Mouse (Mus musculus) left cerebral cortex, postnatal 14 days (tissue): ENCODE data around the gene Resf1. TPM values are rescaled to one million over a fixed set of nuclear protein-coding genes. Genes with fewer than 3 reads are reported as not detected.
A peak's percentile ranks its signal among the peaks of the same experiment; 100 is the strongest.
"Not testable (repeated sequence)": the region's sequence is repeated elsewhere in the genome, so short reads cannot be mapped to it uniquely, and the experiment has no call there.

ENCODE experiments used
- DNase-seq, 2 experiments: peaks; one replicate each; pipeline ENCODE4 v3.0.0; 2021 to 2022; ENCODE audit warnings: low spot score in 2 of 2, mixed read lengths in 1 of 2
- intact Hi-C: fragments of 180-260 bp; cut with DNase I; formaldehyde crosslinking; loops from one replicate; pipeline ENCODE4 v1.15.1; 2025
- total RNA-seq, 2 experiments: library from RNA; stranded (reverse); gene quantifications; 2 replicates each; pipeline ENCODE4 v1.2.3; 2021

Resf1 gene
- total RNA-seq, 2 experiments from 2014 or later = 13.7 to 15.8 TPM

GRCm38 (mm10) chr6:149337990-149338389 is 28.8 kb downstream of the Resf1 start:
- intact Hi-C loops = no loop called here
- no peak for DNase-seq

DNA sequence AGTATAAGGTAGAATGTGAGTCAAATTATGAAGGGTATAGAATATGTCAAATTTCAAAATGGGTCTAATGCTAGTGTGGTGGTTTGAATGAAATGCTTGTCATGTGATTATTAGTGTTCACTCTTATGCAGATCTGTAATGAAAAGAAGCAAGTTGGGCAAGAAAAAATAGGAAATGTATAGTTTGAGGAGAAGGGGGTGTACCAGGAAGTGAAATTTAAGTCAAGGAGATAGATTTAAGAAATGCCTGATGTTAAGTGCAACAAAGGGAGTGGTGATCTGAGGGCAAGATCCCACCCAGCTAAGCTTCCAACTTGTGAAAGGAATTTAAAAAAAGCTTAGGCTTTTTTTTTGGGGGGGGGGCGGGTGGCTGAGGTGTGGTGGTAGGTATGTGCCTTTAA is 29.4 kb downstream of the Resf1 start:
- intact Hi-C loops = no loop called here
- no peak for DNase-seq

- intact Hi-C loops = no loop called here
- peak in 1 of 2 experiments; percentile 12 for DNase-seq
Observed at GRCm38 (mm10) chr6:149343802-149344201, 34.6 kb downstream of the Resf1 start.

GRCm38 (mm10) chr6:149344372-149344771 is 35.2 kb downstream of the Resf1 start:
- no peak for DNase-seq

DNA sequence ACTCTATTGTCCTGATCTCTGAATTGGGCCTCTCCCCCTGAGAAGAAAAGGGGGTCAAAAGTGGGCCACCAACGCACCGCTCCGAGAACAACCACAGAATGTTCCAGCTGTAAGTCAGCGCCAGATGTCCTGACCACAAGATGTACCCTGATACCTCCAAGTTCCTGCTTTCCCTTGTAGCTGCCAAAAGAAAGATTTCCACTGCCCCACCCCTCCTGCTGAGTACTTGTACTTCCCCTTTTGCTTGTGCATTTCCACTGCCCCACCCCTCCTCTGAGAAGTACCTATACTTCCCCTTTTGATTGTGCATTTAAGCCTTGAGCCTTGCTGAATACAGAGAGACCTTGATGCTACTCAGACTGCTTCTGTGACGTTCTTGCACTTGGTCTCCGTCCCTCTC is 39.0 kb downstream of the Resf1 start:
- intact Hi-C loops, DNase-seq: not testable (repeated sequence)

More at GRCm38 (mm10) chr6:149344372-149344771, 35.2 kb downstream of the Resf1 start:
- intact Hi-C loops = no loop called here

- intact Hi-C loops = no loop called here
- no peak for DNase-seq
Observed at GRCm38 (mm10) chr6:149354826-149355495, 45.7 kb downstream of the Resf1 start.

DNA sequence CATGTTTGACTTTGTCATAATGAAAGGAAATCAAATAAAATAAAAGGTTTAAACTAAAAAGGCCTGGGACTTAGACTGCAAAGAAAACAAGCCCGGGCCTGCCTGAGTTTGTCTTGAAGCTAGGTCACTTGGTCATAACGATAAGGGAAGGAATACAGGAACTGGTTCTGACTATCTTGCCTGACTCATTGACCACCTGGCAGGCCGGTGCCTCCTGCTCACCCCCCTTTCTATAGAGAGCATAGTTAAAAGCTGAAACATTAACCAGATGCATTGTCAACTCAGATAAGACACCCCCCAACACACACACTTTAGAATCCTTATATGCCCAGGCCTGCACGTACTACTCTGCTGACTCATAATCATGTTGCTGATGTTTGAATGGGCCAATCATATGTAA is 46.6 kb downstream of the Resf1 start:
- intact Hi-C loops, DNase-seq: not testable (repeated sequence)

GRCm38 (mm10) chr6:149357155-149357554 is 47.9 kb downstream of the Resf1 start:
- intact Hi-C loops = no loop called here
- DNase-seq = no peak

- intact Hi-C loops, DNase-seq: not testable (repeated sequence)
Observed at GRCm38 (mm10) chr6:149362533-149362932, 53.3 kb downstream of the Resf1 start.

DNA sequence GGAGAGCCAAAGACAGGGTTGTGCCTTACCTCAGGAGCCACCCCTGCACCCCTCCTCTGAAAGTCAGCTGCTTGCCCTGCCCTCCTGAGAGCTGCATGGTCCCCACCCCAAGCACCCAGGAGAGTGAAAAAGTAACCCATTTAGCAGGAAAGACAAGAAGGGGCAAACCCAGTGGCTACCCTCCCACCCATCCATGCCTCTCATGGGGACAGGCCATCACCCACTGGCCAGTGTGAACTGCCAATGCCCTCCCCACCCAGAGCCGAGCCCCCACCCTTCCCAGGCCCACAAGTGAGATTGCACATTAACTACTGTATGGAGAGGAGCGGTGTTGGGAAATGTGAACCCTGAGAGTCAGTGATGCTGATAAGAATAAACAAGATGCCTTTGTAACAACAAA is 56.8 kb downstream of the Resf1 start:
- intact Hi-C loops, DNase-seq: not testable (repeated sequence)

- intact Hi-C loops = no loop called here
- DNase-seq = no peak
Observed at GRCm38 (mm10) chr6:149366403-149366802, 57.2 kb downstream of the Resf1 start.

DNA sequence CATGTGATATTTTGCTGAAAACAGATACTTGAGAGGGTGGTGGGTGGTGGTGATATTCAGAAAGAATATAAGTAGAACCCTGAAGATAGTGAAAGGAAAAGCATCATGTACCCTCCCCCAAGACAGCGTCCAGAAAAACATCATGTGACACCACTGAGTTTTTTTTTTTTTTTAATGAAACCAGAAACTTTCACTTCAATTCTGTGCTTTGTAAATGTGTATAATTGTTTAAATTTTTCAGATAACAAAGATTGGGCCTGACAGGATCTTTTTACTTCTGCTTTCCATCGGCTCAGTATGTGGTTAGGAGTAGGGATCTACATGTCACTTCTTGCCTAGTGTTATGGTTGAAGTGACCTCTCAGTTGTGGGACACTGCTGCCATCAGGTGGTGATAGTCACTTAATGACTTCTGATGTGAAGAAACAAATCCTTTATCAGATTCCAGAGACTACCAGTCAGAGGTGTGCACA is 65.8 kb downstream of the Resf1 start:
- intact Hi-C loops = loop anchor here (2.0 kb wide), 1 partner anchor 242 kb away; no protein-coding TSS in a partner anchor
- peak; percentile 41 to 66 for DNase-seq

- intact Hi-C loops = no loop called here
- DNase-seq = no peak
Observed at GRCm38 (mm10) chr6:149383531-149383930, 74.3 kb downstream of the Resf1 start.

Other genes starting within 250 kb of the Resf1 start
- gene Dennd5b, start 207.7 kb upstream of the Resf1 start, total RNA-seq = 10 to 100 TPM; 52.9 to 59.1 TPM
- gene Gm10203, start 179.2 kb upstream of the Resf1 start, total RNA-seq = not detected
- gene Etfbkmt, start 169.6 kb upstream of the Resf1 start, total RNA-seq = 1 to 10 TPM; 1.8 to 2.1 TPM
- 10 to 100 TPM; 34.1 to 36.0 TPM for gene Amn1, start 120.7 kb upstream of the Resf1 start, total RNA-seq
- 10 to 100 TPM; 54.4 to 64.0 TPM for gene Bicd1, start 99.5 kb downstream of the Resf1 start, total RNA-seq